In genomic region chr6:53589746-53590145, GRCm38 (mm10) we compare ENCODE assay signal across 15 mouse cellular contexts.
A peak's percentile ranks its signal among the peaks of the same experiment; 100 is the strongest.
DNase-seq lines count a peak whose midpoint lies in the region; ATAC-seq and TF ChIP-seq lines count a peak whose summit lies in the region.
"Had no signal": no experiment of that assay in that cellular context is flagged by ENCODE, and none has a peak within 500 bp of the region (broad histone marks: within the 10 kb centered on the region; RNA-seq: fewer than 3 reads in every experiment).

No protein-coding gene starts in this region.

- H3K4me3 ChIP-seq in heart, postnatal 0 days (ENCODE audit: low read depth, low read length): peak overlapping the region; percentile 10; the same call in 1 of the 2 replicates
- no peak overlapping the region for H3K4me3 ChIP-seq in CH12.LX (replicated peaks in 1 of 3; ENCODE audit: low read depth in 2 of 3, low read length in 2 of 3, poor library complexity in 1 of 3)
- no peak overlapping the region for H3K4me3 ChIP-seq in macrophage (ENCODE audit: inconsistent target)
- H3K4me3 ChIP-seq in forebrain, postnatal 0 days (ENCODE audit: low read depth, low read length): no peak overlapping the region
- no peak overlapping the region for H3K4me3 ChIP-seq in midbrain, embryonic 16.5 days (ENCODE audit: low read depth, low read length)
- H3K4me3 ChIP-seq: limb, embryonic 12.5 days had no signal

- H3K79me2 ChIP-seq in CH12.LX (replicated peaks; ENCODE audit: control insufficient read depth, extremely low read depth, insufficient read depth, poor library complexity, severe bottlenecking): no peaks in the 10 kb centered on the region
- peaks cover 87% of the 10 kb centered on the region for H3K79me2 ChIP-seq in macrophage (ENCODE audit: inconsistent target)

- H3K4me1 ChIP-seq in heart, postnatal 0 days (ENCODE audit: control insufficient read depth, insufficient read depth): peaks cover 13% of the 10 kb centered on the region
- H3K4me1 ChIP-seq in CH12.LX (ENCODE audit: control insufficient read depth in 1 of 2, insufficient read depth in 2 of 2): peaks cover 22 to 47% of the 10 kb centered on the region in 2 experiments
- 0 out of 2 replicates have a peak, but pooled peaks cover 5% of the 10 kb centered on the region for H3K4me1 ChIP-seq in forebrain, postnatal 0 days (ENCODE audit: insufficient read depth)
- H3K4me1 ChIP-seq in midbrain, embryonic 16.5 days (ENCODE audit: control insufficient read depth, insufficient read depth, low read length): peaks cover 5% of the 10 kb centered on the region

- H3K27me3 ChIP-seq in heart, postnatal 0 days (ENCODE audit: control insufficient read depth, insufficient read depth, low read length): no peaks in the 10 kb centered on the region
- no peaks in the 10 kb centered on the region for H3K27me3 ChIP-seq in CH12.LX (replicated peaks)
- H3K27me3 ChIP-seq in forebrain, postnatal 0 days (ENCODE audit: insufficient read depth, low read length): no peaks in the 10 kb centered on the region
- no peaks in the 10 kb centered on the region for H3K27me3 ChIP-seq in midbrain, embryonic 16.5 days (ENCODE audit: control insufficient read depth, insufficient read depth, low read depth, low read length)
- H3K27me3 ChIP-seq: limb, embryonic 12.5 days had no signal

- H3K9me3 ChIP-seq in heart, postnatal 0 days (replicated peaks; ENCODE audit: control insufficient read depth, low read length): no peaks in the 10 kb centered on the region
- H3K9me3 ChIP-seq in CH12.LX (replicated peaks; ENCODE audit: low read length): no peaks in the 10 kb centered on the region
- H3K9me3 ChIP-seq in forebrain, postnatal 0 days (ENCODE audit: low read length): no peaks in the 10 kb centered on the region
- no peaks in the 10 kb centered on the region for H3K9me3 ChIP-seq in midbrain, embryonic 16.5 days (replicated peaks; ENCODE audit: control insufficient read depth, low read length, poor library complexity, severe bottlenecking)
- H3K9me3 ChIP-seq: limb, embryonic 12.5 days had no signal

- ATAC-seq in heart, postnatal 0 days (ENCODE audit: insufficient read depth, low read depth): peak; percentile 62; the same call in 1 of the 2 replicates
- ATAC-seq in forebrain, postnatal 0 days: no peak
- ATAC-seq in frontal cortex, adult (ENCODE audit: low TSS enrichment): no peak
- ATAC-seq in midbrain, embryonic 16.5 days: no peak
- ATAC-seq: intestine, embryonic 16.5 days had no signal

- peak overlapping the region; percentile 33 for H3K4me2 ChIP-seq in heart, postnatal 0 days (ENCODE audit: low read depth, low read length)
- peak overlapping the region; percentile 37 for H3K4me2 ChIP-seq in CH12.LX (ENCODE audit: insufficient read depth, low read depth, poor library complexity, severe bottlenecking)
- no peak overlapping the region for H3K4me2 ChIP-seq in forebrain, postnatal 0 days (ENCODE audit: low read depth)
- no peak overlapping the region for H3K4me2 ChIP-seq in midbrain, embryonic 16.5 days (ENCODE audit: low read length)
- H3K4me2 ChIP-seq: limb, embryonic 12.5 days; midbrain, embryonic 11.5 days had no signal

- H3K9ac ChIP-seq in heart, postnatal 0 days (replicated peaks; ENCODE audit: low read depth, low read length): no peak overlapping the region
- peak overlapping the region; percentile 76 for H3K9ac ChIP-seq in CH12.LX (ENCODE audit: insufficient read depth, low read depth)
- H3K9ac ChIP-seq in forebrain, postnatal 0 days: no peak overlapping the region
- H3K9ac ChIP-seq in midbrain, embryonic 16.5 days (ENCODE audit: low read depth, low read length): no peak overlapping the region
- H3K9ac ChIP-seq: limb, embryonic 12.5 days had no signal

- in situ Hi-C loops in CH12.LX (cut with MboI; ENCODE audit: low pct_ligation_motif_present, low pct_unique_long_range_greater_than_20kb, low sequenced_read_pairs): no loop called here

- peak; percentile 63 for DNase-seq in heart, postnatal 0 days (ENCODE audit: low spot score)
- DNase-seq in heart, postnatal 14 days: no peak
- DNase-seq in CH12.LX (ENCODE audit: extremely low read depth): peak; percentile 82
- peak; percentile 83 for DNase-seq in thymus, postnatal 0 days (ENCODE audit: low spot score)
- DNase-seq in forebrain, postnatal 0 days: no peak
- DNase-seq: adrenal gland, postnatal 14 days; cerebellum, adult 8-10 months; gastrocnemius, postnatal 25 days had no signal

- no peak for TF ChIP-seq EP300 in heart, postnatal 0 days (IDR thresholded peaks at IDR 0.05; ENCODE audit: low read depth)
- TF ChIP-seq EP300 in CH12.LX (IDR thresholded peaks at IDR 0.05; ENCODE audit: low read length): peak; percentile 83

- no peak for TF ChIP-seq CTCF in heart, postnatal 0 days (IDR thresholded peaks at IDR 0.05; ENCODE audit: low read depth)
- TF ChIP-seq CTCF in CH12.LX (conservative IDR thresholded peaks at IDR 0.05 in 1 of 2, IDR thresholded peaks at IDR 0.05 in 1 of 2; ENCODE audit: low read depth in 2 of 2, low read length in 2 of 2): no peak
- no peak for TF ChIP-seq CTCF in forebrain, postnatal 0 days (IDR thresholded peaks at IDR 0.05; ENCODE audit: low read depth)

- TF ChIP-seq POLR2A in CH12.LX (IDR thresholded peaks at IDR 0.05; ENCODE audit: low read depth, low read length): peak; percentile 66

- dilution Hi-C loops in CH12.LX (cut with MboI; ENCODE audit: extremely low pct_ligation_motif_present, extremely low pct_unique_long_range_greater_than_20kb, low sequenced_read_pairs): no loop called here

- TF ChIP-seq RAD21 in CH12.LX (IDR thresholded peaks at IDR 0.05; ENCODE audit: low read depth, low read length): no peak; the same call in 1 of the 2 replicates

- peaks cover 4% of the 10 kb centered on the region; the same call in 1 of the 2 replicates for H3K36me3 ChIP-seq in heart, postnatal 0 days (replicated peaks; ENCODE audit: control insufficient read depth, insufficient read depth, low read length)
- H3K36me3 ChIP-seq in CH12.LX (replicated peaks in 1 of 2; ENCODE audit: control insufficient read depth in 1 of 2, insufficient read depth in 1 of 2, low read length in 1 of 2) (no peaks in the 10 kb centered on the region), macrophage (ENCODE audit: inconsistent target) (no peaks in the 10 kb centered on the region)
- H3K36me3 ChIP-seq in forebrain, postnatal 0 days (ENCODE audit: insufficient read depth): no peaks in the 10 kb centered on the region
- no peaks in the 10 kb centered on the region for H3K36me3 ChIP-seq in midbrain, embryonic 16.5 days (ENCODE audit: control insufficient read depth, insufficient read depth, low read length)
- H3K36me3 ChIP-seq: G1E had no signal

- H3K27ac ChIP-seq in heart, postnatal 0 days (ENCODE audit: low read depth): peak overlapping the region; percentile 67
- H3K27ac ChIP-seq in CH12.LX (ENCODE audit: insufficient read depth, low read depth) (peak overlapping the region; percentile 58), macrophage (peak overlapping the region; percentile 77)
- no peak overlapping the region for H3K27ac ChIP-seq in forebrain, postnatal 0 days (ENCODE audit: low read depth, low read length)
- no peak overlapping the region for H3K27ac ChIP-seq in midbrain, embryonic 16.5 days (ENCODE audit: low read length)
- H3K27ac ChIP-seq: limb, embryonic 12.5 days had no signal

- WGBS in heart, postnatal 0 days: 58% methylated on average over 6 of the region's 6 CpGs
- 14% methylated on average over 6 of the region's 6 CpGs for WGBS in macrophage (ENCODE audit: missing documents)
- 87% methylated on average over 6 of the region's 6 CpGs for WGBS in forebrain, postnatal 0 days
- WGBS in midbrain, embryonic 16.5 days: 93% methylated on average over 6 of the region's 6 CpGs

- intact Hi-C loops in heart, postnatal 14 days (cut with DNase I): no loop called here

TF ChIP-seq in CH12.LX, 34 proteins besides CTCF, POLR2A, EP300 and RAD21 (continues in another document):
- TF ChIP-seq ELF1 (IDR thresholded peaks at IDR 0.05; ENCODE audit: low read depth, low read length) (peak; percentile 42; the same call in 1 of the 2 replicates), CHD1 (IDR thresholded peaks at IDR 0.05; ENCODE audit: low read depth, low read length) (peak; percentile 72), NELFE (IDR thresholded peaks at IDR 0.05; ENCODE audit: low read depth, low read length) (no peak; the same call in 1 of the 2 replicates), ETS1 (conservative IDR thresholded peaks at IDR 0.05; ENCODE audit: low read depth, low read length) (peak; percentile 95), GABPA (IDR thresholded peaks at IDR 0.05; ENCODE audit: insufficient replicate concordance, low read depth, low read length) (no peak), JUND (conservative IDR thresholded peaks at IDR 0.05; ENCODE audit: low read depth, low read length) (no peak; the same call in 1 of the 2 replicates), TCF12 (IDR thresholded peaks at IDR 0.05; ENCODE audit: low read depth, low read length) (peak; percentile 72; the same call in 1 of the 2 replicates), CHD2 (IDR thresholded peaks at IDR 0.05; ENCODE audit: low read length) (peak; percentile 38; the same call in 1 of the 2 replicates), UBTF (IDR thresholded peaks at IDR 0.05; ENCODE audit: low read depth, low read length) (no peak), NRF1 (IDR thresholded peaks at IDR 0.05; ENCODE audit: low read depth, low read length) (no peak), MEF2A (IDR thresholded peaks at IDR 0.05; ENCODE audit: borderline replicate concordance, low read depth, low read length) (peak; percentile 93), IRF4 (IDR thresholded peaks at IDR 0.05; ENCODE audit: low read depth, low read length) (peak; percentile 93), MAX (IDR thresholded peaks at IDR 0.05; ENCODE audit: low read length) (no peak), MAZ (IDR thresholded peaks at IDR 0.05; ENCODE audit: low read depth, low read length) (no peak), JUN (IDR thresholded peaks at IDR 0.05; ENCODE audit: insufficient read depth, low read depth, low read length) (peak; percentile 51; the same call in 1 of the 2 replicates), ZKSCAN1 (IDR thresholded peaks at IDR 0.05; ENCODE audit: borderline replicate concordance, low read depth, low read length) (no peak), HCFC1 (IDR thresholded peaks at IDR 0.05; ENCODE audit: low read depth, low read length) (no peak), BHLHE40 (IDR thresholded peaks at IDR 0.05; ENCODE audit: low read depth, low read length) (peak; percentile 70), MYC (IDR thresholded peaks at IDR 0.05; ENCODE audit: low read depth, low read length) (peak; percentile 73; the same call in 1 of the 2 replicates), ZC3H11A (IDR thresholded peaks at IDR 0.05; ENCODE audit: low read depth, low read length) (no peak), TBP (conservative IDR thresholded peaks at IDR 0.05; ENCODE audit: low read depth, low read length) (peak; percentile 74), SMC3 (IDR thresholded peaks at IDR 0.05; ENCODE audit: low read depth, low read length) (no peak), KAT2A (IDR thresholded peaks at IDR 0.05; ENCODE audit: insufficient replicate concordance, low read length) (no peak), SIN3A (IDR thresholded peaks at IDR 0.05; ENCODE audit: low read length) (0 out of 2 replicates have a peak, but pooled peaks have one; percentile 46)

Comparison
In these comparisons a context has a peak if more than half of its experiments do, and no peak if none do; other contexts are left out.
1. DNase-seq: peak in heart, postnatal 0 days (single experiment), CH12.LX (single experiment) and thymus, postnatal 0 days (single experiment); none in heart, postnatal 14 days (0 of 2) and forebrain, postnatal 0 days (single experiment).
2. H3K27ac ChIP-seq: peak in heart, postnatal 0 days (single experiment), CH12.LX (single experiment) and macrophage (single experiment); none in forebrain, postnatal 0 days (single experiment) and midbrain, embryonic 16.5 days (single experiment).
3. H3K4me2 ChIP-seq: peak in heart, postnatal 0 days (single experiment) and CH12.LX (single experiment); none in forebrain, postnatal 0 days (single experiment) and midbrain, embryonic 16.5 days (single experiment).